Mouse (Mus musculus) limb, embryonic 15.5 days (tissue): Measurements from ENCODE around the gene Ndufa6. TPM values are rescaled to one million over a fixed set of nuclear protein-coding genes. Genes with fewer than 3 reads are reported as not detected.
A peak's percentile ranks its signal among the peaks of the same experiment; 100 is the strongest.

Source experiments
- ATAC-seq: fragments of 200-750 bp; cut with Nextera tagmentation; 2 replicates; pipeline ENCODE4 v1.8.0; 2017; ENCODE audit warnings: low read depth, moderate TSS enrichment; ENCODE audit not compliant: insufficient number of reproducible peaks, low FRiP score, low TSS enrichment
- H3K27ac ChIP-seq: fragments of 300-500 bp; sonication (generic); 2 replicates; pipeline ENCODE4 v1.5.1; 2015; ENCODE audit warnings: moderate library complexity, mild to moderate bottlenecking, inconsistent platforms
- H3K27me3 ChIP-seq: fragments of 300-500 bp; sonication (generic); 2 replicates; pipeline ENCODE4 v1.6.1; 2015; ENCODE audit warnings: inconsistent platforms
- H3K36me3 ChIP-seq: fragments of 300-500 bp; sonication (generic); 2 replicates; pipeline ENCODE4 v1.6.1; 2015; ENCODE audit warnings: inconsistent platforms
- H3K4me1 ChIP-seq: fragments of 300-500 bp; sonication (generic); 2 replicates; pipeline ENCODE4 v1.6.1; 2015; ENCODE audit warnings: inconsistent platforms
- H3K4me2 ChIP-seq: fragments of 300-500 bp; sonication (generic); 2 replicates; pipeline ENCODE4 v1.6.1; 2015; ENCODE audit warnings: mild to moderate bottlenecking, inconsistent platforms
- H3K4me3 ChIP-seq: fragments of 300-500 bp; sonication (generic); 2 replicates; pipeline ENCODE4 v1.5.1; 2015; ENCODE audit warnings: mild to moderate bottlenecking, inconsistent platforms
- H3K9ac ChIP-seq: fragments of 300-500 bp; sonication (generic); 2 replicates; pipeline ENCODE4 v1.6.1; 2015; ENCODE audit warnings: inconsistent platforms
- H3K9me3 ChIP-seq: fragments of 300-500 bp; sonication (generic); 2 replicates; pipeline ENCODE4 v1.6.1; 2016; ENCODE audit warnings: inconsistent platforms
- WGBS: fragments of 180-500 bp; shearing (Covaris S2); methylation state at CpG from one replicate; pipeline ENCODE4 v1.1.7; 2015; 5-methylcytosine and 5-hydroxymethylcytosine counted together
- polyA plus RNA-seq: library from polyadenylated mRNA; unstranded; fragments of >200 nt; fragmentation: Nextera tagmentation; extraction: Ambion mirVana; gene quantifications from 2 replicates; pipeline ENCODE4 v1.2.1, GENCODE M21; 2015

Gene Ndufa6
- polyA plus RNA-seq, 1 experiment from 2014 or later = 281 TPM

DNA sequence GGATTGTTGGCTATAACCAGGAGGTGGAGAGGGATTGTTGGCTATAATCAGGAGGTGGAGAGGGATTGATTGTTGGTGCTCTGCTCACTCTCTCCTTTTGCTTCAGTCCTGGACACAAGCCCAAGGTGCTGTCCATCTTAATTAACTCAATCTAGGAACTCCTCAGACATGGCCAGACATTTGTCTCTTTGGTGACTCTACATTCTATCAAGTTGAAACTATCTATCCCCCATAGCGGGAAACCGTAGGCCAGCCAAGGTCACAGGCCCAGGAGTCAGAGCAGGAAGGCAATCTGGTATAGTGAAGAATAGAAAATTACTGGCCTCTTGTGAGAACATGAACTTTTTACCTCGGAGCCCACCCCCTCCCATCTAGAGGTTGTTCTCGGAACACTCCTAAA is 8.1 kb upstream of the Ndufa6 start:
- Histone ChIP-seq H3K4me3 (no peak overlapping the region), H3K4me1 (peaks cover 7% of the 10 kb centered on the region; the same call in 1 of the 2 replicates), H3K9ac (no peak overlapping the region), H3K27me3 (no peaks in the 10 kb centered on the region), H3K9me3 (no peaks in the 10 kb centered on the region), H3K4me2 (no peak overlapping the region), H3K36me3 (no peaks in the 10 kb centered on the region), H3K27ac (no peak overlapping the region)
- WGBS = 71% methylated on average over 4 of the region's 4 CpGs
- no peak for ATAC-seq

DNA sequence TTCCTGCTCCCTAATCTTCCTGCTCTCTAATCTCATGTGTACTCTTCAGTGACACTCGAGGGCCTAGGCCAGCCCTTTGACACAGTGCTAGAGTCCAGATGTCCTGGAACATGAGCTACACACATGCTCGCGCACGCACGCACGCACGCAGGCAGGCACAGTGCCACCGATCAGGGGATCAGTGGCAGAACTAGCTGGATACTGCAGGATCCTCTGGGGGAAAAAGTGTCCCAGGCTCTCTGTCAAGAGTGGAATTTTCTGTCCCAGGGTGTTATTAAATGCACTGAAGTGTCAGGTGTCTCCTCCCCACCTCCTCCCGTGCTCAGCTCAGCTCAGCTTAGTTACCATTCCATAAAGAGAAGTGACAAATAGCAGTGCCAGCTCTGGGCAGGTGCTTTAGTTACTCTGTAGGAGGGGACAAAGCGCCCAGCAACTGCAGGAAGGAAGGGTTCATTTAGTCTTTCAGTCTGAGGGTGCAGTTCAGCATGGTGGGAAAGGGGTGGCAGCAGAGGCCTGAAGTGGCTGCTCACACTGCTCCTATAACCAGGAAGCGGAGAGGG is 7.4 kb upstream of the Ndufa6 start:
- ATAC-seq = no peak
- Histone ChIP-seq H3K9ac (no peak overlapping the region), H3K9me3 (no peaks in the 10 kb centered on the region), H3K36me3 (no peaks in the 10 kb centered on the region), H3K4me2 (no peak overlapping the region), H3K27ac (no peak overlapping the region), H3K4me3 (no peak overlapping the region), H3K27me3 (no peaks in the 10 kb centered on the region), H3K4me1 (peaks cover 7% of the 10 kb centered on the region; the same call in 1 of the 2 replicates)
- WGBS = 61% methylated on average over 11 of the region's 11 CpGs

DNA sequence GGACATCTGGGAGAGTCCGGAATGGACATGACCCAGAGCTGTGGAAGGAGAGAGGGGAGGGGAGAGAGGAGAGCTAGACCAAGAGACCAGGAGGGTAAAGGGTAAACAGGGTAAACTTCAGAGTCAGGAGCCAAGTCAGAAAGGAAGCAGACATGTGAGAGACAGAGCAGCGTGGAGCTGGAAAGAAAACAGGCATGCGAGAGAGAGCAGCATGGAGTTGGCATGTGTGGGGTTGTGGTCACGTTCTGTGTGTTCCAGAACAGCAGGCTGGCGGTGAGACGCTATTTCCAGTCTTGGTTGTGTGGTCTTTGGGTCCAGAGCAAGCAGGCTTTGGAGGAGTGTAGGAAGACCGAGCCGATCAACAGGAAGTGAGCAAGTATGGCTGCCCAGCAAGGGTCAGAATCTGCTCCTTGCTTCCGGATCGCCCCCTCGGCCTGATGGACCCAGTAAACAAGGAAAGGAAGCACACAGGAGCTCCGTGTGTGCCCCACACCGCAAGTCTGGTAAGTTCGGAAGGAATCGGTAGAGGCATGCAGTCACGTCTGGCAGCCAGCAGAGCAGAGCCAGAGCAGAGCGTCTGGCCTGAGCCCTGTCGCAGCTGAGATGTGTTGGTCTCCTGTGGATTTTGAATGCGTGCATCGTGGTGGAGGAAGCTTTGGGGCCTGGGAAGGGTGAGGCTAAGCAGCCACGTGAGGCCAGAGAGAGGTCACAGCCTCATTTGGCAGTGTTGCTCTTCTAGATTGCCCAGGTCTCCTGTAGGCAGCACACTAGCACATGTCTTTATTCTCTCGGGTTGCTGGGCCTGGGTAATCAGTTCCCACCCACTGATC is 4.5 kb upstream of the Ndufa6 start:
- no peak for ATAC-seq
- H3K9ac ChIP-seq = no peak overlapping the region
- no peaks in the 10 kb centered on the region for H3K9me3 ChIP-seq
- H3K36me3 ChIP-seq = no peaks in the 10 kb centered on the region
- no peaks in the 10 kb centered on the region for H3K27me3 ChIP-seq
- no peak overlapping the region for H3K4me2 ChIP-seq
- peak overlapping the region; percentile 44; the same call in 1 of the 2 replicates for H3K27ac ChIP-seq
- WGBS = 52% methylated on average over 22 of the region's 22 CpGs
- no peak overlapping the region for H3K4me3 ChIP-seq
- H3K4me1 ChIP-seq = peaks cover 13% of the 10 kb centered on the region

DNA sequence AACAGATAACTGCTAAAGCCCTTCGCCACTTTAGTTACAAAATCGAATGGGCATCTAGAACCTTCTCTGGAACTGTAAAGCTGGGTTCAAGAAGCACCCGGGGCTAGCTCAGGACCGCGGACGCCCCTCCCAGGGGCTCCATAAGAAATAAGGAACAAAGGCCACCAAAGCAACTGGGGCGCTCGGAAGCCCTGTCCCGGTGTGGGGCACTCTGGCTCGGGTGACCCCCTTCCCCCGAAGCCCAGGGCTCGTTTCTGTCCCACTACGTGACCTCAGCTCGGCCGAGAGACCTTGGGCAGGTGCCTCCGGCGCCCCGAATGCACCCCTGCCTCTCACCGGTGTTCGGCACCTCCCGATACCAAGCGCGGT is 393 bp downstream of the Ndufa6 start:
- Histone ChIP-seq H3K9me3 (no peaks in the 10 kb centered on the region), H3K4me3 (peak overlapping the region; percentile 95), H3K4me1 (peaks cover 21% of the 10 kb centered on the region), H3K27me3 (no peaks in the 10 kb centered on the region), H3K27ac (peak overlapping the region; percentile 94), H3K36me3 (peaks cover 24% of the 10 kb centered on the region), H3K9ac (peak overlapping the region; percentile 98), H3K4me2 (peak overlapping the region; percentile 83)
- ATAC-seq = no peak
- WGBS = 1% methylated on average over 23 of the region's 23 CpGs

DNA sequence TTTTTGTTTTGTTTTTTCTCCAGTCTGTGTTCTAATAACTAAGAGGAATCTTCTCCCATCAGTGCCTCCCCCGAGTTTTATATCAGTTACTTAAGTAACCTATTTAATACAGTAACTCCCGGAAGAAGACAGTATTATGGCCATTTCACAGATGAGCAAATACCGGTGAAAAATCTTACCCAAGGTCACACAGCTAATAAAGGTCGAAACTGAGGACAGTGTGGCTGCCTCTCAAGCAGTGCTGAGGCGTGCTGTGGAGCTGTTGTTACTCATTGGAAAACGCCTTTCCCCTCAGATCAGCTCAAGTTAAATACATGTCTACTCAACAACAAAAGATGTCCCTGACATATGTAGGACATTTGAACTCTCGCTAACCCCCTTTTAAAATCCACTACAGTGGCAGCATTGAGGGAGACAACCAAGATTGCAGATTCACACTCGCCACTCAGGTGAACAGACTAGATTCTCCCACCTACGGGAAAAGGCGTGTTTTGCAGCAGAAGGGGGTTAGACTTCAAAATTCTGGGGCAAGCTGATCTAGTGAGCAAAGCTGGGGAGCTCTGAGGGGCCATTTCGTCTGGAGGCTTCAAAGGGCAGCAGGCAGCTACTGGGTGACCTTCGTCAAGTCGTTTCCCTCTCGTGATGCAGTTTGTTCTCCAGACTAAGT is 911 bp downstream of the Ndufa6 start:
- 25% methylated on average over 14 of the region's 14 CpGs for WGBS
- H3K9me3 ChIP-seq = no peaks in the 10 kb centered on the region
- peaks cover 29% of the 10 kb centered on the region for H3K36me3 ChIP-seq
- H3K4me1 ChIP-seq = peaks cover 19% of the 10 kb centered on the region
- peak overlapping the region; percentile 83 for H3K4me2 ChIP-seq
- H3K27me3 ChIP-seq = no peaks in the 10 kb centered on the region
- peak overlapping the region; percentile 95 for H3K4me3 ChIP-seq
- H3K9ac ChIP-seq = peak overlapping the region; percentile 98
- H3K27ac ChIP-seq = peak overlapping the region; percentile 94
- ATAC-seq = no peak

DNA sequence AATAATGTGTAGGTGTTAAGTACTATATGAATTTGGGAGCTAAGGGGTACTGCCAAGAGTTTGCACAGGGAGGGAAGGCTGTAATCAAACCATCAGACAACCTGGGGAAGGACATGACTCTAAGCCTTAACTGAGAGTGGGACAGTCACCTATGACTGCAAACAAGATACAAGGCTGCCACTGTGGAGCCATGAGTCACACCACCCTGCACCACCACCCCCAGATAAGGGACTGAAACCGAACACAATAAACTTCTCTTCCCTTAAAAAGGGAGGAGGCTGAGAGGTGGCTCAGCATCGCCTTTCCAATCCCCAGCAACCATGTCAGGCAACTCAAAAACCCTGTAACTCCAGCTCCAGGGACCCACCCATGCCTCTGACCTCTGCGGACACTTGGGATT is 2.6 kb downstream of the Ndufa6 start:
- Histone ChIP-seq H3K9ac (no peak overlapping the region), H3K27me3 (no peaks in the 10 kb centered on the region), H3K4me2 (no peak overlapping the region), H3K4me1 (peaks cover 33% of the 10 kb centered on the region), H3K36me3 (peaks cover 35% of the 10 kb centered on the region), H3K4me3 (no peak overlapping the region), H3K9me3 (no peaks in the 10 kb centered on the region), H3K27ac (no peak overlapping the region)
- 82% methylated on average over 3 of the region's 3 CpGs for WGBS
- ATAC-seq = no peak

DNA sequence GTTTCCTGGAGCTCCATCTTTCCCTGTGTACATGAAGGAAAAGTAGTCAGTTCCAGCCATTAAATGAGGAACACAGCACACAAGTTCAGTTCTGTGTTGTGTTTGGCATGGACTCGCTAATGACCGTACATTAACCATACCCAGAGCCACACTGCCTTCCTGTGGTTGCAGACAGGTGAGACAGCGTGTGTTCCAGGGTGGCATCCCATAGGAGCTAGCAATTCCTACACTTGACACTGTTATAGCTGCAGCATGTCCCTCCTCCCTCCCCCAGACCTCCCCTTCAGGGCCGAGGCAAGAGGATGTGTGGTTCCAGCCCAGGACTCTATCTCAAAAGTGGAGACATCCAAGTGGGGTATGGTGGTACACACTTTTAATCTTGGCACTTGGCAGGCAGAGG is 3.8 kb downstream of the Ndufa6 start:
- Histone ChIP-seq H3K9me3 (no peaks in the 10 kb centered on the region), H3K4me3 (no peak overlapping the region), H3K27me3 (no peaks in the 10 kb centered on the region), H3K27ac (no peak overlapping the region), H3K9ac (no peak overlapping the region), H3K36me3 (peaks cover 35% of the 10 kb centered on the region), H3K4me2 (no peak overlapping the region), H3K4me1 (peaks cover 35% of the 10 kb centered on the region)
- no peak for ATAC-seq
- 93% methylated on average over 4 of the region's 4 CpGs for WGBS

DNA sequence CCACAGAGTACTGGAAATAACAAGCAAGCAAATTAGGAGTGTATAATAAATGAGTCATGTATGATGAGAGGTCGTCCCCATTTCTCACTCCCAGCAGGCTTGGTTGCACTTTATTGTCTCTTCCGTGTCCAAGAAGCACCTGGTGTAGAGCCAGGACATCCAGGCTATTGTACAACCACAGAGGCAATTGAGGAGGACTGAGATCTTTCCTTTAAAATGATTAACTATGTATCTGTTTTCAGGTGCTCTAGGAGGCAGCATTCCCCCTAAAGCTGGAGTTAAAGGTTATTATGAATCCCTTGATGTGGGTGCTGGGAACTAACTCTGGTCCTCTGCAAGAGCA is 5.2 kb downstream of the Ndufa6 start:
- Histone ChIP-seq H3K4me1 (peaks cover 29% of the 10 kb centered on the region), H3K36me3 (peaks cover 35% of the 10 kb centered on the region), H3K27me3 (no peaks in the 10 kb centered on the region), H3K4me2 (no peak overlapping the region), H3K9ac (no peak overlapping the region), H3K9me3 (no peaks in the 10 kb centered on the region), H3K4me3 (no peak overlapping the region), H3K27ac (no peak overlapping the region)
- 87% methylated on average over 2 of the region's 2 CpGs for WGBS
- ATAC-seq = no peak

DNA sequence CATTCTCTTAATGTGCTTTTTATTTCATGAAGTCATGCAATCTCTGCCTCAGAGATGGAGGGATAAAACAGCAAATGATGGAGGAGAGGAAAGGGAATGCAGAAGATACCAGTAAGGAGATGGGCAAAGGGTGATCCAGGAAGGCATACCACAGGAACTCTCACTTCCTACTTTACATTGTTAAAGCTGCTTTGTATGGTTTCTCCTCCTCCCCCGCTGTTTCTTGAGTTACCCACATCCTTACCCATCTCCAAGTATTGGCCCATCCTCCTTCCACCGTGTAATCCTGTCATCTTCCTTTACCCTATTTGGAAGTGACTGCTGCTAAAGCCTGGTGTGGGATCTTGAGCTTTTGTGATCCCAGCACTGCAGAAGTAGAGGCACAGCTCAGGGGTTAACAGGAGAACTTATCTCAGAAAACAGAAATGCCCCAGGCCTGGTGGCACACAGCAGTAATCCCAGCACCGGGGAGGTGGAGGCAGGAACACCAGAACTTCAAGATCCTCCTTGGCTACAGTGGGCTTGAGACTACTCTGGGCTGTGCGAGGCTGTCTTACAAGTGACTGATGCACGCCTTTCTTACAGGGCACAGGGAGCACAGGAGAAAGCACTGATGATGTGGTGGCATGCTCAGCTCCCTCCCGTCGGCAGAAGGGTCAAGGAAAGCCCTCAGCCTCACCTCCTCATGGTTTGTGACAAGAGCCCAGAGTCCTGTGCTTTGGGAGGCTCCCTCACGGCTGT is 5.7 kb downstream of the Ndufa6 start:
- no peak for ATAC-seq
- no peak overlapping the region for H3K4me2 ChIP-seq
- H3K9ac ChIP-seq = no peak overlapping the region
- peaks cover 41% of the 10 kb centered on the region for H3K36me3 ChIP-seq
- peaks cover 31% of the 10 kb centered on the region for H3K4me1 ChIP-seq
- H3K4me3 ChIP-seq = no peak overlapping the region
- no peaks in the 10 kb centered on the region for H3K9me3 ChIP-seq
- no peaks in the 10 kb centered on the region for H3K27me3 ChIP-seq
- WGBS = 88% methylated on average over 8 of the region's 8 CpGs
- H3K27ac ChIP-seq = no peak overlapping the region

DNA sequence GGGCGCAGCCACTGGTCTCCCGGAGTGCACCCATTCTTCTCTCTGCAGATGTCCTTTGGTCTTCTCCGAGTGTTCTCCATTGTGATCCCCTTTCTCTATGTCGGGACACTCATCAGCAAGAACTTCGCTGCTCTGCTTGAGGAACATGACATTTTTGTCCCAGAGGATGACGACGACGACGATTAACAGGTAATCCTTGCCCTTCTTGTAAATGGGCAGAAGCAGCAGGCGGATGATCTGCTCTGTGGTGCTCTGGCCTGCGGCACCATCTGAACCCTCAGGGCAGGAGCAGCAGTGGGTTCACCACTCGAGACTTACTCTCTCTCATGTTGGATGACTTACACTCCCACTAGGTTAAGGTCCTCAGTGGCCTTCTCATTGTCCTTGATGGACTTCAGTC is 6.3 kb downstream of the Ndufa6 start:
- no peak overlapping the region for H3K4me2 ChIP-seq
- H3K9ac ChIP-seq = no peak overlapping the region
- peaks cover 25% of the 10 kb centered on the region for H3K4me1 ChIP-seq
- 95% methylated on average over 12 of the region's 12 CpGs for WGBS
- no peaks in the 10 kb centered on the region for H3K27me3 ChIP-seq
- peaks cover 44% of the 10 kb centered on the region for H3K36me3 ChIP-seq
- no peak overlapping the region for H3K27ac ChIP-seq
- ATAC-seq = no peak
- H3K4me3 ChIP-seq = no peak overlapping the region
- H3K9me3 ChIP-seq = no peaks in the 10 kb centered on the region

DNA sequence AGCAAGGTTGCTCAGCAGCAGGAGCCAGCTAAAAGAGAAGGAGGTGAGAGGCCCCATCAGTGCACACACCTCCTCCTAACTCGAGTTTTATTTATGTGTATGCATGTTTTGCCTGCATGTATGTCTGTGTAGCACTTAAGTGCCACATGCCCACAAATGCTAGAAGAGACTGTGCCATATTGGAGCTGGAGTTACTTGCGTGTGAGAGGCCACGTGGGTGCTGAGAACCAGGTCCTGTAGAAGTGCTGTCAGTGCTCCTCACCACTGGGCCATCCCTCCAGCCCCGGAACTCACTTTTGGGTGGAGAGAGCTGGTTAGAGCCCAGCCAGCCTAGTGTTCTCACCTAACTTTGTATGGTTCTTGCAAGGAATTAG is 6.8 kb downstream of the Ndufa6 start:
- peak overlapping the region; percentile 77 for H3K4me3 ChIP-seq
- peaks cover 26% of the 10 kb centered on the region for H3K4me1 ChIP-seq
- peak overlapping the region; percentile 81 for H3K4me2 ChIP-seq
- H3K27me3 ChIP-seq = no peaks in the 10 kb centered on the region
- no peak for ATAC-seq
- H3K27ac ChIP-seq = peak overlapping the region; percentile 95; the same call in 1 of the 2 replicates
- WGBS = 73% methylated on average over 4 of the region's 4 CpGs
- no peak overlapping the region for H3K9ac ChIP-seq
- peaks cover 44% of the 10 kb centered on the region for H3K36me3 ChIP-seq
- H3K9me3 ChIP-seq = no peaks in the 10 kb centered on the region
